Mouse (Mus musculus): ENCODE results near the gene P4hb. TPM values are rescaled to one million over a fixed set of nuclear protein-coding genes. Genes with fewer than 3 reads are reported as not detected.

P4hb gene
- polyA plus RNA-seq, 1 experiment from 2014 or later, result 640 TPM

DNA sequence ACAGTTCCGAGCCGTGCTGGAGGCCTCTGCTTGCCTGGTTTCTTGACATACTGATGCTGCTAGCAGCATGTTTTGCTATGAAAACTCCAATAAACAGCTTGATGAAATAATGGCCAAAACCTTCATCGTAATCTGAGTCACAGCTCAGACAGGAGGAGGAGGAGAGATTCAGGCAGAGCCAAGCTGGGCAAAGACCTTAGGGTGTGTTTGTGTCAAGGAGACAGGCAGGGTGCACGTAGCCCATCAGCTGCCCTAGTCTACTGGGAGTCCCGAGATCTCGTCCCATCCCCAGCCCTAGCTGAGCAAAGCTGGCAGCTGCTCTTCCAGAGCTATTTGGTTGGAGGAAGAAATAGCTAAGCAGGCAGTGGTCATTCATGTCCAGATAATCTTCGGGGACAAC, 32.6 kb upstream of the P4hb start:
- Histone ChIP-seq H3K9ac (ENCODE audit: low read length) (no peak overlapping the region), H3K27me3 (ENCODE audit: control insufficient read depth, insufficient read depth, low read length) (0 out of 2 replicates have a peak, but pooled peaks cover 10% of the 10 kb centered on the region), H3K4me2 (ENCODE audit: low read depth, severe bottlenecking) (no peak overlapping the region), H3K27ac (replicated peaks; ENCODE audit: low read depth, low read length) (no peak overlapping the region), H3K4me1 (ENCODE audit: control insufficient read depth, insufficient read depth, low read length) (peaks cover 6% of the 10 kb centered on the region; the same call in 1 of the 2 replicates), H3K4me3 (ENCODE audit: low read depth, low read length) (no peak overlapping the region), H3K9me3 (ENCODE audit: control insufficient read depth, low read length) (no peaks in the 10 kb centered on the region), H3K36me3 (ENCODE audit: control insufficient read depth, insufficient read depth, low read length) (peaks cover 12% of the 10 kb centered on the region)
- WGBS, result 91% methylated on average over 7 of the region's 7 CpGs
- DNase-seq (ENCODE audit: low spot score) (no peak), ATAC-seq (ENCODE audit: insufficient number of reproducible peaks, low FRiP score, low TSS enrichment, low read depth) (no peak)

DNA sequence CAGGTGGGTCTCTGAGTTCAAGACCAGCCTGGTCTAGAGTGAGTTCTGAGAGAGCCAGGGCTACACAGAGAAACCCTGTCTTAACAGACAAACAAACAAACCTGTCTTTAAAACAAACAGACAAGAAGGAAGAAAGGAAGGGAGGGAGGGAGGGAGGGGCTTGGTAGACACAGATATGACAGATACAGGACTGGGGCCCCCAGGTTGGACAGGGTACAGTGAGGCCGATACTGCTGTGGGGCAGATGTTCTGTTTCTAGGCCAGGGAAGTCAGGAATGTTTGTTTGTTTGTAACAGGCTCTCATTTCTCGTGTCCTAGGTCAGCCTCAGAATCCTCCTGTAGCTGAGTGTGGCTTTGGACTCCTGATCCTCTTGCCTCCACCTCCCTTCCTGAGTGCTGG, 30.5 kb upstream of the P4hb start:
- H3K9me3 ChIP-seq (ENCODE audit: control insufficient read depth, low read length), result no peaks in the 10 kb centered on the region
- no peak overlapping the region for H3K27ac ChIP-seq (replicated peaks; ENCODE audit: low read depth, low read length)
- peaks cover 12% of the 10 kb centered on the region for H3K36me3 ChIP-seq (ENCODE audit: control insufficient read depth, insufficient read depth, low read length)
- no peak overlapping the region for H3K9ac ChIP-seq (ENCODE audit: low read length)
- H3K4me1 ChIP-seq (ENCODE audit: control insufficient read depth, insufficient read depth, low read length), result peaks cover 6% of the 10 kb centered on the region
- DNase-seq (ENCODE audit: low spot score) (no peak), ATAC-seq (ENCODE audit: insufficient number of reproducible peaks, low FRiP score, low TSS enrichment, low read depth) (no peak)
- H3K27me3 ChIP-seq (ENCODE audit: control insufficient read depth, insufficient read depth, low read length), result 0 out of 2 replicates have a peak, but pooled peaks cover 4% of the 10 kb centered on the region
- WGBS, result 91% methylated on average over 2 of the region's 2 CpGs
- H3K4me3 ChIP-seq (ENCODE audit: low read depth, low read length), result no peak overlapping the region
- H3K4me2 ChIP-seq (ENCODE audit: low read depth, severe bottlenecking), result no peak overlapping the region

DNA sequence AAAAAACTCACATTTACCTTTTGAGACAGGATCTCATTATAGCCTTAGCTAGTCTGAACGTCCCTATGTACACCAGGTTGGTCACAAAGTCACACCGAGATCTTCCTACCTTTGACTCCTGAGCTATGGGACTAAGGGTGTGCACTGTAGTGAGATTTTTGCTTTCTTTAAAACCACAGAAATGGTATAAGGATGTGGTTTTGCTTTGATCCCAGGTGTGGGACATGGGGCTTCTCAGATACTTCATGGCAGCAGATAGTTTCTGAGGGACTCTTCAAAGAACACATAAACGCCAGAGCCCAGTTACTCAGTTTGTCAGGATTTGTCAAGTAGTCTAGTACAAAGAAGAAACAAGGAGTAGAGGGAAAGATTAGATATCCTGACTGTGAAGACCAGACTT, 27.7 kb upstream of the P4hb start:
- ATAC-seq (ENCODE audit: insufficient number of reproducible peaks, low FRiP score, low TSS enrichment, low read depth) (no peak), DNase-seq (ENCODE audit: low spot score) (no peak)
- 90% methylated on average over 3 of the region's 3 CpGs for WGBS
- H3K36me3 ChIP-seq (ENCODE audit: control insufficient read depth, insufficient read depth, low read length), result peaks cover 14% of the 10 kb centered on the region
- peaks cover 14% of the 10 kb centered on the region for H3K4me1 ChIP-seq (ENCODE audit: control insufficient read depth, insufficient read depth, low read length)
- no peak overlapping the region for H3K9ac ChIP-seq (ENCODE audit: low read length)
- H3K4me3 ChIP-seq (ENCODE audit: low read depth, low read length), result no peak overlapping the region
- no peaks in the 10 kb centered on the region for H3K9me3 ChIP-seq (ENCODE audit: control insufficient read depth, low read length)
- H3K27ac ChIP-seq (replicated peaks; ENCODE audit: low read depth, low read length), result no peak overlapping the region
- H3K27me3 ChIP-seq (ENCODE audit: control insufficient read depth, insufficient read depth, low read length), result no peaks in the 10 kb centered on the region
- no peak overlapping the region for H3K4me2 ChIP-seq (ENCODE audit: low read depth, severe bottlenecking)

GRCm38 (mm10) chr11:120598990-120599549, 26.0 kb upstream of the P4hb start:
- Histone ChIP-seq H3K4me3 (ENCODE audit: low read depth, low read length) (peak overlapping the region; percentile 96), H3K4me1 (ENCODE audit: control insufficient read depth, insufficient read depth, low read length) (peaks cover 14% of the 10 kb centered on the region), H3K4me2 (ENCODE audit: low read depth, severe bottlenecking) (peak overlapping the region; percentile 95), H3K9me3 (ENCODE audit: control insufficient read depth, low read length) (no peaks in the 10 kb centered on the region), H3K36me3 (ENCODE audit: control insufficient read depth, insufficient read depth, low read length) (peaks cover 22% of the 10 kb centered on the region), H3K27me3 (ENCODE audit: control insufficient read depth, insufficient read depth, low read length) (no peaks in the 10 kb centered on the region), H3K27ac (replicated peaks; ENCODE audit: low read depth, low read length) (no peak overlapping the region), H3K9ac (ENCODE audit: low read length) (peak overlapping the region; percentile 100)
- ATAC-seq (ENCODE audit: insufficient number of reproducible peaks, low FRiP score, low TSS enrichment, low read depth), result no peak
- DNase-seq (ENCODE audit: low spot score), result no peak
- WGBS, result 48% methylated on average over 17 of the region's 17 CpGs

GRCm38 (mm10) chr11:120598283-120598989, 25.4 kb upstream of the P4hb start, which contains the start of the genes Alyref and Anapc11:
Gene Alyref (minus strand): TSS chr11:120598365.
Gene Anapc11 (plus strand): TSS chr11:120598421.
- Histone ChIP-seq H3K9ac (ENCODE audit: low read length) (peak within 1 kb of the TSS; percentile 100), H3K4me1 (ENCODE audit: control insufficient read depth, insufficient read depth, low read length) (peaks cover 14% of the 10 kb centered on the region), H3K4me3 (ENCODE audit: low read depth, low read length) (peak within 1 kb of the TSS; percentile 96), H3K27ac (replicated peaks; ENCODE audit: low read depth, low read length) (peak within 1 kb of the TSS; percentile 85), H3K9me3 (ENCODE audit: control insufficient read depth, low read length) (no peaks in the 10 kb centered on the region), H3K4me2 (ENCODE audit: low read depth, severe bottlenecking) (peak within 1 kb of the TSS; percentile 95), H3K36me3 (ENCODE audit: control insufficient read depth, insufficient read depth, low read length) (peaks cover 27% of the 10 kb centered on the region), H3K27me3 (ENCODE audit: control insufficient read depth, insufficient read depth, low read length) (no peaks in the 10 kb centered on the region)
- ATAC-seq (ENCODE audit: insufficient number of reproducible peaks, low FRiP score, low TSS enrichment, low read depth) (peak; percentile 96), DNase-seq (ENCODE audit: low spot score) (peak; percentile 95)
- under 1% methylated on average over 88 of the region's 88 CpGs for WGBS

DNA sequence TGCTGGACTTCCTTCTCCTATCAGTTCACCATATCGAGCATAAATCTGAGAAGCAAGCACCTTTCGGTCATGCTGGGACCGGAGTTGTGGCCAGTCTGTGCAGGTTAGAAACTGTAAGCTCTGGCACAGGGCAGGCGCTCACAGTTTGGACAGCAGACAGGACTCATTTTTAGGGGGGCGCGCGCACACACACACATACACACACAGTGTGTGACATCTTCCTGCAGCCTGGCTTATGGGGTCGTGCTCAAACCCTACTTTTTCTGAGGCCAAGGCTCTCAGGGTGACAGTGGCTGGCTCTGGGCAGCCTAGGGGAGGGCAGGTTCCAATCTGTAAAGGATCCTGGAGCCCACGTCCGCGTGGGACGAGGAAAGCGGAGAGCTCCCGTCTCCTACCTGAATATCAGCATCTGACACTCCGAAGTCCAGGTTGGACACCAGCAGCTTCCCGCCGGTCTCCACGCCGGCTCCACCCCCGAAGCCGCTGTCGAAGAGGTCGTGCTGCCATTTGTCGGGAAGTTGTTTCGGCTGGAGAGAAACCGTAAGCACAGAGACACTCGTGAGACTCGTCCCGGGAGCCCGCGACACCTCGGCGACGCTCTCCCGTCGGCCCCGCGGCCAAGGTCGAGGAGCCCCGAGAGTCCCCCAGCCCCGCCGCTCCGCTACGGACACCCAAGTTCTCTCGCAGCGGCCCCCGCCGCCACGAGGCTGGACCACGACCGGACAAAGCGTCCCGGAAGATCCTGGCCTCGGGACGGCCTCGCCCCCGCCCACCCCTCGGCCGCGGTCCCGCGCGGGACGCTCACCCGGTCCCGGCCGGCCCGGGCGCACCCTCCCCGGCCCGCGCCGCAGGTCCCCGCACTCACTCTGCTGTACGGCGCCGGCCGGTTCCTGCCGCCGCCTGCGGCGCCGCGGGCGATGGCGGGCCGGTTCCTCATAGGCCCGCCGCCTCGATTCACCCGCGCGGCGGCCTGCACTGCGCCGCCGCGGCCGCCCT, 24.5 kb upstream of the P4hb start:
- Histone ChIP-seq H3K36me3 (ENCODE audit: control insufficient read depth, insufficient read depth, low read length) (peaks cover 29% of the 10 kb centered on the region), H3K4me1 (ENCODE audit: control insufficient read depth, insufficient read depth, low read length) (peaks cover 14% of the 10 kb centered on the region), H3K9me3 (ENCODE audit: control insufficient read depth, low read length) (no peaks in the 10 kb centered on the region), H3K4me2 (ENCODE audit: low read depth, severe bottlenecking) (peak overlapping the region; percentile 95), H3K4me3 (ENCODE audit: low read depth, low read length) (peak overlapping the region; percentile 96), H3K27ac (replicated peaks; ENCODE audit: low read depth, low read length) (peak overlapping the region; percentile 85), H3K9ac (ENCODE audit: low read length) (peak overlapping the region; percentile 100), H3K27me3 (ENCODE audit: control insufficient read depth, insufficient read depth, low read length) (no peaks in the 10 kb centered on the region)
- 5% methylated on average over 86 of the region's 99 CpGs for WGBS
- no peak for DNase-seq (ENCODE audit: low spot score)
- peak; percentile 29 for ATAC-seq (ENCODE audit: insufficient number of reproducible peaks, low FRiP score, low TSS enrichment, low read depth)

DNA sequence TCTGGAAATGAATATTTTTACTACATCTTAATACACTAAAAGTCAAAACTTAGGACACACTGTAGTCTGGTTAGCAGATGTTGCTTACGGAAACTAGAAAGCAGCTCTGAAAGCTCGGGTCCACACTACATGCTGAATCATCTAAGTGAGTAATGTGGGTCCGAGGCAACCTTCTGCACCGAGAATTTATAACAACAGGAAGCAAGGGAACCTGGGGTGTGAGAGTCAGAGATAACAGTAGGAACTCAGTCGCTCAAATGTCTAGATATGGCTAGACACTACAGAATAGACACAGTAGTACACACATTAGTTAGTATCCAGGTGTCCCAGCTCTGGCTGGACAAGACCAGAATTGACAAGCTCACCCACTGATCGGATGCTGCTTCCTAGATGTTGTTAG, 15.5 kb upstream of the P4hb start:
- Histone ChIP-seq H3K9ac (ENCODE audit: low read length) (no peak overlapping the region), H3K27me3 (ENCODE audit: control insufficient read depth, insufficient read depth, low read length) (no peaks in the 10 kb centered on the region), H3K27ac (replicated peaks; ENCODE audit: low read depth, low read length) (no peak overlapping the region), H3K4me2 (ENCODE audit: low read depth, severe bottlenecking) (no peak overlapping the region), H3K9me3 (ENCODE audit: control insufficient read depth, low read length) (peaks cover 2% of the 10 kb centered on the region; the same call in 1 of the 2 replicates), H3K36me3 (ENCODE audit: control insufficient read depth, insufficient read depth, low read length) (peaks cover 29% of the 10 kb centered on the region), H3K4me3 (ENCODE audit: low read depth, low read length) (no peak overlapping the region), H3K4me1 (ENCODE audit: control insufficient read depth, insufficient read depth, low read length) (no peaks in the 10 kb centered on the region)
- WGBS, result 94% methylated on average over 6 of the region's 6 CpGs
- no peak for ATAC-seq (ENCODE audit: insufficient number of reproducible peaks, low FRiP score, low TSS enrichment, low read depth)
- DNase-seq (ENCODE audit: low spot score), result no peak

GRCm38 (mm10) chr11:120583937-120584336, 10.9 kb upstream of the P4hb start:
- DNase-seq (ENCODE audit: low spot score) (no peak), ATAC-seq (ENCODE audit: insufficient number of reproducible peaks, low FRiP score, low TSS enrichment, low read depth) (no peak)
- Histone ChIP-seq H3K27me3 (ENCODE audit: control insufficient read depth, insufficient read depth, low read length) (no peaks in the 10 kb centered on the region), H3K4me1 (ENCODE audit: control insufficient read depth, insufficient read depth, low read length) (peaks cover 12% of the 10 kb centered on the region), H3K9ac (ENCODE audit: low read length) (no peak overlapping the region), H3K27ac (replicated peaks; ENCODE audit: low read depth, low read length) (no peak overlapping the region), H3K4me2 (ENCODE audit: low read depth, severe bottlenecking) (no peak overlapping the region), H3K36me3 (ENCODE audit: control insufficient read depth, insufficient read depth, low read length) (peaks cover 20% of the 10 kb centered on the region), H3K9me3 (ENCODE audit: control insufficient read depth, low read length) (peaks cover 2% of the 10 kb centered on the region; the same call in 1 of the 2 replicates), H3K4me3 (ENCODE audit: low read depth, low read length) (no peak overlapping the region; the same call in 1 of the 2 replicates)
- WGBS, result 97% methylated on average over 1 of the region's 1 CpGs

All from limb, embryonic 11.5 days (tissue).